Mouse (Mus musculus) liver, embryonic 12.5 days (tissue): ENCODE data around the gene Grid2. TPM values are rescaled to one million over a fixed set of nuclear protein-coding genes. Genes with fewer than 3 reads are reported as not detected.

Experiments
- ATAC-seq: fragments of 200-750 bp; cut with Nextera tagmentation; 2 replicates; pipeline ENCODE4 v1.8.0; 2017; ENCODE audit warnings: moderate number of reproducible peaks, mild to moderate bottlenecking, moderate library complexity
- H3K27ac ChIP-seq: fragments of 300-500 bp; sonication (generic); 2 replicates; pipeline ENCODE4 v1.5.1; 2016; ENCODE audit warnings: mild to moderate bottlenecking
- H3K27me3 ChIP-seq: fragments of 300-500 bp; sonication (generic); replicated peaks from 2 replicates; pipeline ENCODE4 v1.6.1; 2016; ENCODE audit warnings: mild to moderate bottlenecking, moderate library complexity
- H3K36me3 ChIP-seq: fragments of 300-500 bp; sonication (generic); 2 replicates; pipeline ENCODE4 v1.6.1; 2016; ENCODE audit warnings: mild to moderate bottlenecking, moderate library complexity
- H3K4me1 ChIP-seq: fragments of 300-500 bp; sonication (generic); 2 replicates; pipeline ENCODE4 v1.6.1; 2016
- H3K4me2 ChIP-seq: fragments of 300-500 bp; sonication (generic); 2 replicates; pipeline ENCODE4 v1.6.1; 2016; ENCODE audit warnings: mild to moderate bottlenecking, moderate library complexity
- H3K4me3 ChIP-seq: fragments of 300-500 bp; sonication (generic); 2 replicates; pipeline ENCODE4 v1.5.1; 2016; ENCODE audit warnings: mild to moderate bottlenecking, moderate library complexity
- H3K9ac ChIP-seq: fragments of 300-500 bp; sonication (generic); 2 replicates; pipeline ENCODE4 v1.6.1; 2016; ENCODE audit warnings: mild to moderate bottlenecking, moderate library complexity
- H3K9me3 ChIP-seq: fragments of 300-500 bp; sonication (generic); replicated peaks from 2 replicates; pipeline ENCODE4 v1.6.1; 2016; ENCODE audit warnings: mild to moderate bottlenecking, moderate library complexity
- WGBS: fragments of 180-500 bp; shearing (Covaris S2); methylation state at CpG from one replicate; pipeline ENCODE4 v1.1.7; 2016; ENCODE audit not compliant: insufficient replicate concordance; 5-methylcytosine and 5-hydroxymethylcytosine counted together
- polyA plus RNA-seq: library from polyadenylated mRNA; unstranded; fragments of >200 nt; fragmentation: Nextera tagmentation; extraction: Ambion mirVana; gene quantifications from 2 replicates; pipeline ENCODE4 v1.2.1, GENCODE M21; 2016

Gene Grid2
- polyA plus RNA-seq, 1 experiment from 2014 or later = not detected

DNA sequence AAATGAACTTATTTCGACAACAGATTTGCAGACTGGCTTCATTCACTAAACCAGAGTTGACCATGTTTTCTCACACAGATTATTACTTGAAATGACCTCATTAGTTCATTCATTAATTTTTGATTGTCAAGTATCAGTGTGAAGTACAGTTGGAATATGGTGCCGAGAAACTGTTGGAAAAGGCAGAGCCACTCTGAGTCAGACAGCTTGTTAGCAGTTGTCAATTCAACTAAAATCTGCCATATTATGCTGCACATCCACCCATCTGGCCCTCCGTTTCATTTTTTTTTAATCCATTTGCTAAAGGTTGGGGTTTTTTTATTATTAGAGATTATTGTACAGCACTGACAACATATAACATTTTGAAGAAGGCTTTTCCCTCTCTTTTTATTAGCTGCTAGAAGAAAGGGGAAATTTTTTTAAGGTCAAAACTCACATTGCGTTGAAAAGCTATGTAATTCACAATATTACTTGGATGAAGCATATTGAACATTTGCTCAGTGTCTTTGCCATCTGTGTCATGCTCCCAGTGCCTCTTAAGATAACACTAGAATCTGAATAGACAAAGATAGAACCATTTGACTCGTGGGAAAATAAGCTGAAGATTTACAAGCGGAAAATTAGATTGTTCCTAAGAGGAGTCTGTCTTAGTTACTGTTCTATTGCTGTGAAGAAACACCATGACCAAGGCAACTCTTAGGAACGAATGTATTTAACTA lies 1333.0 kb downstream of the Grid2 start:
- Histone ChIP-seq H3K9ac (no peak overlapping the region), H3K4me2 (no peak overlapping the region), H3K4me3 (no peak overlapping the region), H3K4me1 (no peaks in the 10 kb centered on the region), H3K27me3 (no peaks in the 10 kb centered on the region), H3K36me3 (no peaks in the 10 kb centered on the region), H3K27ac (no peak overlapping the region), H3K9me3 (no peaks in the 10 kb centered on the region)
- 69% methylated on average over 7 of the region's 7 CpGs for WGBS
- no peak for ATAC-seq

DNA sequence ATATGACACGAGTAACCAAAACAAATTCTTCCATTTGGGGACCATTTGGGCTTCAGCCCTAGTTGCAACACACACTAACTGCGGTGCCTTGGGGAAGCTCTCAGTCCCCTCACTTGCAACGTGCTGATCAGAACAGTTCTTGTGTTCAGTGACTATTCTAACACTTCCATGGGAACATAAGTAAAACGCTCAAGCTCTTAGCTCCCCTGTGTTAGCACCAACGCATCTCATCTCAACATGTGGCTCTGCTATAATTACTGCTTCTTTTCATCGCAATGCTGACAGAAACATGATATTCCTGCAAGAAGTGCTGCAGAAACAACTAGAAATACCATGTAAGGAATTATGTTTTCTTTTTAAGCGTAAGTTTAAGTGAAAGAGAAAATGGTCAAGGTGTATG lies 1340.6 kb downstream of the Grid2 start:
- WGBS = 59% methylated on average over 7 of the region's 7 CpGs
- no peak for ATAC-seq
- Histone ChIP-seq H3K4me3 (no peak overlapping the region), H3K9ac (no peak overlapping the region), H3K4me2 (no peak overlapping the region), H3K9me3 (no peaks in the 10 kb centered on the region), H3K27me3 (no peaks in the 10 kb centered on the region), H3K27ac (no peak overlapping the region), H3K4me1 (no peaks in the 10 kb centered on the region), H3K36me3 (no peaks in the 10 kb centered on the region)

DNA sequence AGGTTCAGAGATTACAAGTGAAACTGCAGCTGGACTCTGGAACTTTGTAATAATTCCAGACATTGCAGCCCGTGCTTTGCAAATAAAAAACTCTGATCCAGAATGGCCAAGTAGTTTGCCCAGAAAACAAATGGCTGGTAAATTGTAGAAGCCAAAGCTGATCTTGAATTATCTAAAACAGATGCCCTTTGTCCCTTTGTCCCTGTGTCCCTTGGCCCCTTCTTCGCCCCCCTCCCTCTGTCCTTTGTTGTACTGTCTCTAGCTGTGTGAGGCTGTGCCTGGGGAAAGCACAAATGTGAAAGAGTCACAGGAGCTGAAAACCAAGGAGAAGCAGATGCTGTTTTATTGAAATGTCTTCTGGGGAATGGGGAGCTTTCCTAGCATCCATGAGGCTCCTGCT lies 1341.2 kb downstream of the Grid2 start:
- 69% methylated on average over 2 of the region's 2 CpGs for WGBS
- H3K27me3 ChIP-seq = no peaks in the 10 kb centered on the region
- H3K9me3 ChIP-seq = no peaks in the 10 kb centered on the region
- no peak overlapping the region for H3K4me3 ChIP-seq
- H3K4me1 ChIP-seq = no peaks in the 10 kb centered on the region
- H3K9ac ChIP-seq = no peak overlapping the region
- no peak for ATAC-seq
- H3K27ac ChIP-seq = no peak overlapping the region
- no peaks in the 10 kb centered on the region for H3K36me3 ChIP-seq
- no peak overlapping the region for H3K4me2 ChIP-seq

DNA sequence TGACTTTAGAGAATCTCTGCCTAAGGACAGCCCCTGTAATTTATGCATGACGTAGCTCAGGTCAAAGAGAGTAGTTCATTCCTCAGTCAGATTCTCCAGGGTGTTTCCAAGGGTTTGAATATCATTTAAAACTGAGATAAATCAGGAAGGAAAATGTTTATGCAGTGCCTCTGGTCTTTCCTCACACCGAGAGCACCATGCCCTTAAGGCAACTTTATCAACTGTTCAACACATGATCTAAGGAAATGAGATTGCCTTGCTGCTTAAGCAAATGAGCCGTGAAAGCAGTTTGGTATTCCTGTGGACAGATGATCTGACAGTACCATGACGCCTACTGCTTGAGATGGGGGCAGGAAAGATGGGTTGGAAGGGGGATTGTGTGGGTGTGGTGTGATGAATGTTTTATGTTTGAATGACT lies 1342.5 kb downstream of the Grid2 start:
- Histone ChIP-seq H3K4me1 (no peaks in the 10 kb centered on the region), H3K27ac (no peak overlapping the region), H3K27me3 (no peaks in the 10 kb centered on the region), H3K36me3 (no peaks in the 10 kb centered on the region), H3K9me3 (no peaks in the 10 kb centered on the region), H3K4me2 (no peak overlapping the region), H3K4me3 (no peak overlapping the region), H3K9ac (no peak overlapping the region)
- no peak for ATAC-seq
- WGBS = 35% methylated on average over 4 of the region's 4 CpGs

DNA sequence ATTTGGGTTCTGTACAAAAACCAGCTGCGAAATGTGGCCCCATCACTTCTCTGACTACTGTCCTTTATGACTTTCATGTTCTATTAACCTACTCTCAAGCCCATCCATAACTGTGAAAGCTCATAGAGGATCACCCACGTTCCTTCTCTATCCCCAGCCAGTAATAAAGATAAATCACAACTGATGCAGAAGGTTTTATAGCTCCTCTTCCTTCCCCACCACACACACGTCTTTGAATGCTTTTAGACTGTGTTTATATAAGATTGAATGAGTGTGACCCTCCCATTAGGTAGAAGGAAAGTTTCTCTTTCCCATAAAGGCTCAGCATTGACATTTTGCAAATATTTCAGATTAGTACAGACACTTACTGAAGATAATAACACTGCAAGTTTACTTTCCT lies 1350.1 kb downstream of the Grid2 start:
- no peaks in the 10 kb centered on the region for H3K27me3 ChIP-seq

DNA sequence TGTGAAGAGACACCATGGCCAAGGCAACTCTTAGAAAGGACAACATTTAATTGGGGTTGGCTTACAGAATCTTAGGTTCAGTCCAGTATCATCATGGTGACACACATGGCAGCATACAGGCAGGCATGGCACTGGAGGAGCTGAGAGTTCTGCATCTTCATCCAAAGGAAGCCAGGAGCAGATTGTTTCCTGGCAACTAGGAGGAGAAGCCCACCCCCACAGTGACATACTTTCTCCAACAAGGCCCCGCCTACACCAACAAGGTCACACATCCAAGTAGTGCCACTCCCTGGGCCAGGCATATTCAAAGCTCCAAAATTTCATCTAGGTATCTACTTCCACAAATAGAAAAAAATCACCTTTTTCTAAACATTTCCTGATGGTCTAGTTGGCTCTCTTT lies 1351.4 kb downstream of the Grid2 start:
- H3K36me3 ChIP-seq = no peaks in the 10 kb centered on the region
- no peak overlapping the region for H3K4me2 ChIP-seq
- H3K9me3 ChIP-seq = no peaks in the 10 kb centered on the region
- WGBS = 52% methylated on average over 1 of the region's 1 CpGs
- no peak overlapping the region for H3K4me3 ChIP-seq
- no peak overlapping the region for H3K27ac ChIP-seq
- H3K4me1 ChIP-seq = no peaks in the 10 kb centered on the region
- no peak for ATAC-seq
- H3K9ac ChIP-seq = no peak overlapping the region
- H3K27me3 ChIP-seq = no peaks in the 10 kb centered on the region

More for the DNA sequence above, 1350.1 kb downstream of the Grid2 start:
- Histone ChIP-seq H3K27ac (no peak overlapping the region), H3K9ac (no peak overlapping the region), H3K9me3 (no peaks in the 10 kb centered on the region), H3K4me3 (no peak overlapping the region), H3K4me2 (no peak overlapping the region), H3K4me1 (no peaks in the 10 kb centered on the region), H3K36me3 (no peaks in the 10 kb centered on the region)
- ATAC-seq = no peak
- WGBS = 40% methylated on average over 3 of the region's 3 CpGs

DNA sequence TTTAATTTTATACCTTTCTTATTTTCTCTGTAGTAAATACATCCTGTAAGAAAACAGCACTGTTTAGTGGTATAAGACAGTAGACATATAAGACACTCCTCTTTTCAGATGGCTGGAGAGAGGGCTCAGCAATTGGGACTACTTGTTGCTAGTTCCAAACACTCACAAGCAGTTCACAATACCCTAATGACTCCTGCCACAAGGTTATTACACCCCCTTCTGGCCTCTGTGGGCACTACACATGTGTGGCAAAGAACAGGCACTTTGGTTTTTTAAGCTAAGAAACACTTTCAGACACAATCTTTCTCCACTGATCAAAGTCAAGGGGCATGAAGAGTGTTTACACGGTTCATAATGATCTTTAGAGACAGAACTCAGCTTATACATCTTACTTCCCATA lies 1352.3 kb downstream of the Grid2 start:
- Histone ChIP-seq H3K4me3 (no peak overlapping the region), H3K4me2 (no peak overlapping the region), H3K9me3 (no peaks in the 10 kb centered on the region), H3K27ac (no peak overlapping the region), H3K36me3 (no peaks in the 10 kb centered on the region), H3K4me1 (no peaks in the 10 kb centered on the region), H3K9ac (no peak overlapping the region), H3K27me3 (no peaks in the 10 kb centered on the region)
- WGBS = 0% methylated on average over 1 of the region's 1 CpGs
- ATAC-seq = no peak

DNA sequence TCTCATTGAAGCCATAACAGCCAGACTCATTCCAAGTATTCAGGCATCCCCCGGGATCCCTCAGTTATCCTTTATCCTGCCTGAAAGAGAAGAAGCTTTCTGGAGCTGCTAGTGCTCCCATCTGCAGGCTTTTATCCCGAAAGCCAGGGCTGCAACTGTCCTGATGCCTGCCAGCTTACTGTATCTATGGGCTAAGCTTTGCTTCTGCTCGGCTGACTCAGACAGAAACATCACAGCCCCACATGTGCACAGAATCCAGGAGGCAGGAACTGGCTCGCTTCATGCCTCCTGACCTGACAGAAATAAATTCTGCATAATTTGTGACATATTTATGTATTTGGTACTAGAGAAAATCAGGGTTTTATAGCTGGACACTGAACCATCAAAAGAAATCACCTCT lies 1361.2 kb downstream of the Grid2 start:
- H3K9me3 ChIP-seq = no peaks in the 10 kb centered on the region
- no peaks in the 10 kb centered on the region for H3K27me3 ChIP-seq
- H3K27ac ChIP-seq = no peak overlapping the region
- H3K4me3 ChIP-seq = no peak overlapping the region
- H3K36me3 ChIP-seq = no peaks in the 10 kb centered on the region
- H3K4me1 ChIP-seq = no peaks in the 10 kb centered on the region
- no peak overlapping the region for H3K4me2 ChIP-seq
- no peak overlapping the region for H3K9ac ChIP-seq
- no peak for ATAC-seq
- 53% methylated on average over 4 of the region's 4 CpGs for WGBS

DNA sequence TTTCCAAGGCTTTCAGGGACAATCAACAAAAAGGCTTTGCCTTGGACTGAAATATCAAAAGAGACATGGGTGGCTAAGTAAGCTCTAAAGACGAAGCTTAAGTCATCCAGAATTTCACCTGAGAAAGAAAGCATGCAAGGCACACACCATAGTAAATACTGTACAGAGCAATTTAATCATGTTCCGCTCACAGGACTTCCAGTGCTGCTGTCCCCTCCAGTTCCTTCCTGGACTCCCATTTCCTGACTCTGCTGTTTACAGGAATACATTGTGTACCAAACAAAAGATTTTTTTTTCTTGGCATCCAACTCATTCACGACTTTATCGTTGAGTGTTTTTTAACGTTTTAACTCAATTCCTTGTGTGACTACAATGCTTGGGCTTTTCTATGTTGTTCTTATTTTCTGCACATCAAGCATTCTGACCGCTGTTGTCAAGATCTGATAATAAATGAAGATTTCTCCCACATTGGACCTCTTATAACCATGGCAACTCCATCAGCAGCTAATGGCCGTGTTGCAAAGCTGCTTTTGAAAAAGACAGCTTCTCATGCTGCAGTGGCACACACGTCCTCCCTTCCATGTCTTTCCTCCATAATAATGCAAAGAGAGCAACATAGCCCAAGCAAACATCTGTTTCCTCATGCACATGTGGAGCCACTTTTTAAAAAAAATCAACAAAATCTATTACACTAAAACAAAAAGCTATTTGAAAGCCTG lies 1361.9 kb downstream of the Grid2 start:
- Histone ChIP-seq H3K4me1 (no peaks in the 10 kb centered on the region), H3K27me3 (no peaks in the 10 kb centered on the region), H3K9me3 (no peaks in the 10 kb centered on the region), H3K4me2 (no peak overlapping the region), H3K9ac (no peak overlapping the region), H3K27ac (no peak overlapping the region), H3K36me3 (no peaks in the 10 kb centered on the region), H3K4me3 (no peak overlapping the region)
- no peak for ATAC-seq
- 57% methylated on average over 8 of the region's 8 CpGs for WGBS

DNA sequence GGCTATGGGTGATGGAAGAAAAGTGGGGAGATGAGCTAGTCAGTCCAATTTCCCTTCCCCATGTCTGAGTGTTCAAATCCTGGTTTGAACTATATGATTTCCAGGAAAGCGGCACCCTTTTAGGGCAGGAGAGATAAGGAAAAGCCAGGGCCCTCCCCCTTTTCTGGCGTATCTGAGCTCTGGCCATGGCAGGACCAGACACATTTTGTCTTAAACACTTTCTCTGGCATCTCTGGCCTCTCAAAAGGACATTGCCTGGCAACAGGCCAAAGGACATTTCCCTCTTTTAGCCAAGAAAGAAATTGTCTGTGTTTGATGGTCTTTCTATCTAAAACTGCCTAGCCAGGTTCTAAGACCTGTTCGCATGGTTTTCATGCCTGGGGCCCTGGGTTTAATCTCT lies 1367.7 kb downstream of the Grid2 start:
- H3K9ac ChIP-seq = no peak overlapping the region
- WGBS = 30% methylated on average over 3 of the region's 3 CpGs

DNA sequence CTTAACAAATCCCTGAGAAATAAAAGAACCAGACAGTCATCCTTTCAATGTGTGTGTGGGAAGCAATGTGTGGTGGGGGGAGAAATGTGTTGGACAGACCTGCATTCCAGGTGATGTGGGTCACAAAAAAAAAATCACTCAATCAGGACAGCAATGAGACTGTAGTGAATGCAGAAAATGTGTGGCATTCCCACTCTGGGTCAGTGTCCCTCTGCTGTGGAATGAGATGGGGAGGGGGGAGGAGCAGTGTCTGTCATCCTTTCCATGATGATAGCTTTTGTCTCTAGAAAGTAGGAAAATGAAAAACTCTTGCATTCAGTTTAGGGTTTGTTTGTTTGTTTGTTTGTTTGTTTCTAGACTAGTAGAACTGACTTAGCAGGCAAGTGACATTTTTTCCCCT lies 1392.0 kb downstream of the Grid2 start:
- H3K9me3 ChIP-seq = no peaks in the 10 kb centered on the region
- H3K4me3 ChIP-seq = no peak overlapping the region
- no peaks in the 10 kb centered on the region for H3K36me3 ChIP-seq
- no peaks in the 10 kb centered on the region for H3K27me3 ChIP-seq
- ATAC-seq = no peak
- H3K4me2 ChIP-seq = no peak overlapping the region
- no peak overlapping the region for H3K27ac ChIP-seq
- no peak overlapping the region for H3K9ac ChIP-seq
- no peaks in the 10 kb centered on the region for H3K4me1 ChIP-seq

More for the DNA sequence above, 1367.7 kb downstream of the Grid2 start:
- no peaks in the 10 kb centered on the region for H3K36me3 ChIP-seq
- H3K27me3 ChIP-seq = no peaks in the 10 kb centered on the region
- no peaks in the 10 kb centered on the region for H3K9me3 ChIP-seq
- no peaks in the 10 kb centered on the region for H3K4me1 ChIP-seq
- no peak overlapping the region for H3K27ac ChIP-seq
- H3K4me2 ChIP-seq = no peak overlapping the region
- no peak overlapping the region for H3K4me3 ChIP-seq
- no peak for ATAC-seq

DNA sequence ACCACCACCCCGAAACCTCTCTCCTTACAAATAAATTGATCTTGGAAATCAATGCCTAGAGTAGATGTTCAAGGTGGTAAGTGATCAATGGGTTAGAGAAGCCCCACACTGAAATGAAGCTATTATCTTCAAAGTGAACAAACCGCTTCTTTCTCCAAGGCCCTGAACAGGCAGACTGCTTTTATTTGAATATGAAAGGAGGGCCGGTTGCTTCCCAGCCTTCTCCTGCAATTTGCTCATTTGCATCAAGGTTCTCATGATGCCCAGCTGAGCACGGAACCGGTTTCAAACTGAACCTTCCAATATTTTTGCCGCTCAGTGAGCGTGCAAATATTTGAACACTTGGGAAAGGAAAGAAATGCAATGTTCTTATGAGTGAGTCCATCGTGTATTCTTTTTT lies 1392.5 kb downstream of the Grid2 start:
- no peak for ATAC-seq
- H3K27me3 ChIP-seq = no peaks in the 10 kb centered on the region
- no peak overlapping the region for H3K27ac ChIP-seq
- no peak overlapping the region for H3K4me2 ChIP-seq
- H3K4me3 ChIP-seq = no peak overlapping the region
- 48% methylated on average over 8 of the region's 8 CpGs for WGBS
- no peak overlapping the region for H3K9ac ChIP-seq
- H3K4me1 ChIP-seq = no peaks in the 10 kb centered on the region
- no peaks in the 10 kb centered on the region for H3K9me3 ChIP-seq
- no peaks in the 10 kb centered on the region for H3K36me3 ChIP-seq
